Mouse (Mus musculus) right cerebral cortex, postnatal 36 days (tissue): ENCODE results near the gene Tsc22d3.
A peak's percentile ranks its signal among the peaks of the same experiment; 100 is the strongest.
"Not testable (repeated sequence)": the region's sequence is repeated elsewhere in the genome, so short reads cannot be mapped to it uniquely, and the experiment has no call there.

Experiments used
- DNase-seq, 2 experiments: peaks; one replicate each; pipeline ENCODE4 v3.0.0; 2022; ENCODE audit warnings: low spot score in 2 of 2, mixed read lengths in 1 of 2

The Tsc22d3 gene

GRCm38 (mm10) chrX:140565759-140566158, 34.7 kb downstream of the Tsc22d3 start:
- DNase-seq = no peak

DNA sequence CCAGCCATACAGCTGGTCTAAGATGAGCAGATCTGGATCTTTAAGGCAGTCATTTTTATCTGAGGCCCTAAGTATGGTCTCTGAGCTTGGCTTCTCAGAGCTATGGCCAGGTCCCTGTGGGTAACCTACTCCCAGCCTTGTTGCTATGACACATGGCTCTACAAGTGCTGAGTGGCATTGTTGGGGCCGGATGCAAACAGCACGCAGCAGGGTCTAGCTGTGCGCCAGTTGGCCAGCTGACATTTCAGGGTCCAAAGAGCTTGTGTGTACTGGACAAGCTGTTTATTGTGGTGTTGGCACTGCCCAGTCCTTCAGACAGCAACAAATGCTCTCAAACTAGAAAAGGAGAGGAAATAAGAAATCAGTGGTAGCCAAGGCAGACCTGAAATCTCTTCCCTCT, 35.2 kb downstream of the Tsc22d3 start:
- DNase-seq = no peak

DNA sequence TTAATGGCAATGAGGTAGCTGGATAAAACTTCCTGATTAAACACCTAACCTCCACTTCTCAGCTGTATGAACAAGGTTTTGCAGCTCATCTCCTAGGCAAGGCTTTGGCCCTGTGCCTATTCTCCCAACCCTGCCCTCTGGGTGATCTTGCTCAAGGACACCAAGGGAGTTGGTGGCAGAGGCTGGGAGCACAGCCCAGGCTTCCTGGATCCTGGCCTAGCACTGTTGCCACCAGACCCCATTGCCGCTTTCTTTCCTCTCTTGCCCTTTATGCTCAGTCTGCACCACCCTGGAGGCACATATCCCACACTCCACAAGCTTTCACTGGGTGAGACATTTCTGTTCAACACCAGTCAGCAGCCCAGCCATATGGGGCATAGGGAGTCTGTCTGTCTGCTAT, 35.7 kb downstream of the Tsc22d3 start:
- DNase-seq = no peak

- DNase-seq = no peak
These were observed 42.1 kb downstream of the Tsc22d3 start for GRCm38 (mm10) chrX:140558176-140558844.

GRCm38 (mm10) chrX:140555965-140556364, 44.5 kb downstream of the Tsc22d3 start:
- no peak for DNase-seq

GRCm38 (mm10) chrX:140555423-140555822, 45.0 kb downstream of the Tsc22d3 start:
- DNase-seq = no peak

GRCm38 (mm10) chrX:140547660-140548419, 52.6 kb downstream of the Tsc22d3 start:
- no peak for DNase-seq

DNA sequence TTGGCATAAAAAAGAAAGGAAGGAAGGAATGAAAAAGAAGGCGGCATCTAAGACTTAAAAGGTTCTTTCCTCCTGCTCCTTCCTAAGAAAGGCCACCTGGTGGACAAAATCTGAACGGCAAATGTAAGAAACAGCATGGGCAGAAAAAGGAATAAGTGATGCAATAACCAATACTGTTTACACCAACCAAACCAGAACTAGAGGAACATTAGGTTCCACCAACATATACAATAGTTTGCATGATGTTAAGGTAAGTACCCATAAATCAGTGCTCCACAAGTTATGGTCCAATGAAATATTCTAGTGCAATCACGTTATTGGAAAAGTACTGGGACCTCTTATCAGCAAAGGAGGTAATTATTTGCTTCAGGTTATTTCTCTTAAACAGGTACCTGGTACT, 55.7 kb downstream of the Tsc22d3 start:
- no peak for DNase-seq

DNA sequence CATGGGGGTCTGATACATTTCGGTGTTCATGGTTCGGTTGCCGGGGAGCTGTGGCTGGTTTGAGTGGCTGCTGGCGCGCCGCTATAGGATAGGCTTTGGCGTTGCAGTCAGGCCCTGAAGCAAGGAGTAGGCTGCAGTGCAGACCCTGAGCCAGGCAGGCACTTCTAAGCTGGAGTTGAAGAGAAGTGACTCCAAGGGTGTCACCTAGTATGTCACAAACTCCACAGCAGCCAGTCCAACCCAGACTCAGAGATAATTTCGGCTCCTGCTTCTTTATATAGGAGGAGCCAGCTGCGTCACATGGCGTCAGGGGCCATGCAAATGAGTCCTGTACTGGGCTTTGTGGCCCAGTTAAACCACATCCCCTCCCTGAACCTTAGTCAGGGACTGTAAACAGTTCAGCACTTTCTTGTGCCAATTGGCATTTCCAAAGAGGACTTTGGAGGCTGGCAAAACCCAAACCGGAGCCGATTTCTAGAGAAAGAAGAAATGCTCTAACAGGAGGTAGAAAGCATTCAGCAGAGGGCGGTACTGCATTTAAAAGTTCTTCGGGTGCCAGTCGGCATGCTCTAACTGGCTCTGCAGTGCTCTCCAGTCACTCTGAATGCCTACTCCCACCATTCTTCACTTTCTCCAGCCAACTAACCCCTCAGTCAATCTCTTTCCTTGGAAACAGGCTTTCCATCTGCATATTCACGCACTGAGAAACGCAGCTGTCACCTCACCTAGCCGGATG, 57.4 kb downstream of the Tsc22d3 start:
- peak; percentile 60 to 72 for DNase-seq

DNA sequence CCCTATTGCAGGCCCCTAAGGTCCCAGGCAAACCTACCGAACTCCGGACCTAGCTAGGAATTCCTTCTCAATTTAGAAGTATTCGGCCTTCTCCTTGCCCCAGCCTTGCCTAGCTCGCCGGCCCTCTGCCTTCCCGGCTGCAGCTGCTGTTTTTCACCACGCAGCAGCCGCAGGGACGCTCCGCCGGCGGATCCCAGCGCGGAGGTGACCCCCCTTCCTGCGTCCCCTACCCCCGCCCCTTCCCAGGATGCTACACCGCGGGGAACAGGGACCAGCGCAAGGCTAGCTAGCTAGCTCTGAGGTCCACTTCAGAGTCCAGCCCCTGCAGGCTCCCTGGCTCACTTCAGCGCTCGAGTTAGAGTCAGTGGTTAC, 58.0 kb downstream of the Tsc22d3 start:
- DNase-seq = no peak

DNA sequence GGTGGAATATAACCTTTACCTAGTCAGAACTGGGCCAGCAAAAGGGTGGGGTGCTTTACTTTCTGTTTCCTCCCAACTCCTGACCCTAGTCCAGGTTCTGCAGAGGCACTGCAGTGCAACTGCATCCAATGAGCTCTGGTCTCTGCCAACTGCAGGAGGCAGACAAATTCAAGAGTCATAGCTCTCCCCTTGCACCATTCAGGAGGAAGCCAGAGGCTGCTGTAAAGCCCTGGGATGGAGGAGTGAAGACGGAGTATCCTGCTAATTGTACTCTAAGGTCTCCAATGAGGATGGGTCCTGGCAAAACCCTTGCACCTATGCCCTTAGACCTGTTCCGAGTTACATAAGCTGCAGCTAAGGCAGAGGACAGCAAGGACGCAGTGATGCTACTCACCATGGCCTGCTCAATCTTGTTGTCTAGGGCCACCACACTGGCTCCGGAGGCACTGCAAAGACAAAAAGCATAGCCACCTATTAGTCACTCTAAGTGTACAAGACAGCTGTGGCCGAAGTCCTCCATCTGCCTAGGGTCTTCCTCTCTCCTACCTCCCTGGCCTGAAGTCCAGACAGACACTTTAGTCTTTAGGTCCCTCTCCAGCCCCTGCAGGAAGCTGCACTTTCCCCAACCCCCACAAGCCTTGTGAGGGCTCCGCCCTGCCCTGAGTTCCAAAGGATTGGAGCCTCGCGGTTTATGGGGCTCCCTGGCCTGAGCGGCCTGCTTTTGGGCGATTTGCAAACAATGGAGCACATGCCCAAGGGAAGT, 58.6 kb downstream of the Tsc22d3 start:
- DNase-seq = peak in 1 of 2 experiments; percentile 5

- no peak for DNase-seq
These were observed 59.9 kb downstream of the Tsc22d3 start for GRCm38 (mm10) chrX:140540500-140541114.

DNA sequence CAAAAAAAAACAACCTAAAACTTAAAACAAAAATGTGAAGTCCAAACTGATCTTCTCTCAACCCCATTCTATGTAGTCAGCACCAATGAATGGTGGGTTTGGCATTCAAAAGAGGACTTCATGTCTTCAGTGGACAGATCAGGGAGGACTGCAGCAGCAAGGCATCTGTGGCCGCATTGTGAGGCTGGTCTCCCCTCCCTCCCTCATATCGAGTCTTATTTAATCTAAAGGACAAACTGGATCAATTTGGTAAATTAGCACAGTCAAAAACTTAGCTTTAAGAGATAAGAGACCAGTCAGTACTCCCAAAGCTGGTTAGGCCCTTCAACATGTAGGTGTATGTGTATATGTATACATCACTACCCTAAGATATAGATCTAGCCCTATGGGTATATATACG, 60.6 kb downstream of the Tsc22d3 start:
- DNase-seq = not testable (repeated sequence)

GRCm38 (mm10) chrX:140539111-140539680, 61.3 kb downstream of the Tsc22d3 start:
- DNase-seq = no peak

DNA sequence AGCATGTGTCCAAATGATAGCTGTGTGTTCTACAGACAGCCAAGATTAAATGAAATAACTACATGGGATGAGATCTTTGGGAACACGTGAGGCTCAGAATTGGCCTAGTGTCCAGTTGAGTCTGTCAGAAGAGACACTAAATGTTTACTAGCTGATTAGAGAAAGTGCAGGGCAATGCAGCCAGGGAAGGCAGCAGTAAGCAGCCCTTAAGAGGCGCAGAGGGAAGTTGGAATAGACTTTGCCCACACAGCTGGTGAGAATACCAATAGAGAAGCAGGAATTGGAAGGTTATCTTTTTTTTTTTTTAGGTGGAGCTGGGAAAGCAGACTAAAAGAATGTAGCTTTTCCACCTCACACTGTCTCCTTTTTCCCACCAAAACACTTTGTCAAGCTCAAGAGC, 61.8 kb downstream of the Tsc22d3 start:
- DNase-seq = no peak

DNA sequence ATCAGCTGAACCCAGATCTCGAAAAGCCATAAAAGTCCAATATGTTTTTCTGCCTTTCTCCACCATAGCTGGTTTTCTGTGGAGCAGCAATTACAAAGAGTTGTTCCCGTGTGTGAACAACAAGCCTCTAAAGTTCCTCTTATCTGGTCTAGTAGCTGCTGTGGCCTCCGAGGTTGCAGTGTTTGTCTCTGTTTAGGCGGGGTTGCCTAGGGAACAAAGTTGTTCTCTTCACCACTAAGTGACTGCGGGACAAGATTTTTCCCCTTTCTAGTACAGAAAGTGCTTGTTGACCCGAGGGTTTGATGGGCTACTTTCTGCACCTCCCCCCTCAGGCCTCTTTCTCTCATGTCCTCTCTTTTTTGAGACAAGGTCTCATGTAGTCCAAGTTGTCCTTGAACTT, 62.8 kb downstream of the Tsc22d3 start:
- DNase-seq = no peak

DNA sequence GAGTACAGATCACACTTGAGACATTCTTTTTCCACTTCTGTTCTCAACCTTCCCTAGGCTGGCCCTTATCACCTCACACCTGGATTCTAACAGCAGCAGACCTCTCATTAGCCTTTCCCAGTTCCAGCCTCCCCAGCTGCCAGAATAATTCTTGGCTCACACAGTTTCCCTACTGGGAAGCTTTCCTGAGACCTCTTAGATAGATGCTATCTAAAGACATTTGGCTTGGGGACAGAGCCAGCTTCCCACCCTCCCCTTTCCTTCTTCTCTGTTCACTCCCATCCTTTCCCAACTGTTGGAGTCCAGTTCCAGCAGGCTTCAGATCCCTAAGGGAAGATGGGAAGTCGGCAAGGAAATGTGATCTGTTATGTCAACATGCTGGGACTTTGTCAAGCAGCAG, 65.0 kb downstream of the Tsc22d3 start:
- DNase-seq = no peak

DNA sequence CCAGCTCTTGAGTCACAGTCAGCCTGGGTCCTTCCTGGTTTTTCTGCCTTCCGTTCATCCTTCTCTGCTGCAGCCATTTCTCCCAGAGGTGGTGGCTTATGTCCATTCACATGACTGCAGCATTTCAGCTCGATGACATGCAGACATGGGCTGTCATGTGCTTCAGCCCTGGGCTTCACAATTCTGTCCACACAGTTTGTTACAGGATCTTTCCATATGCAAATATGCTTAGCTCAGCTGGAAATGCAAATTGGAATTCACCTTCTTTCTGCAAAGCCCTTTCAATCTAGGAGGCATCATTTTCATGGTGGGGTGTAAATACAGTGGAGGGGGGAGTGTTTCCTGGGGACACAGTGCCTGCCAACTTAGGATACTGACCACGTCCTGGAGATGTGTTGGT, 66.2 kb downstream of the Tsc22d3 start:
- no peak for DNase-seq

DNA sequence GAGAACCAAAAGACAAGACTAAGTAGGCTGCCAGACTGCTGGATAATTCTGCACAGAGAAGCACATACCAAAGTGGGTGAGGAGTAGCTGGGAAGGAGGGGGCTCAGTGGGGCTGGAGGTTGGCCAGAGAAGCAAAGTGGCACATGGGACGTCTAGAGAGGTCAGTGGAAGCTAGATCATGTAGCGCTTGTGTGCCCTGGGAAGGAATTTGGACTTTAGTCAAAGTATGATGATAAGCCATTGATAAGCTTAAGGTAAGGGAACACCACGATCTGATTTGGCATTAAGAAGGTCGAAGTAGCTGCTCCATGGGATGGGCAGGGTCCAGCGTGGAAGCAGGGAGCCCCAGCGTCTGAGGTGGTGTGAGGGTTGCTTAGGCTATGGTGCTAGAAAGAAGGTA, 68.1 kb downstream of the Tsc22d3 start:
- DNase-seq = no peak

GRCm38 (mm10) chrX:140531356-140531755, 69.1 kb downstream of the Tsc22d3 start:
- no peak for DNase-seq

DNA sequence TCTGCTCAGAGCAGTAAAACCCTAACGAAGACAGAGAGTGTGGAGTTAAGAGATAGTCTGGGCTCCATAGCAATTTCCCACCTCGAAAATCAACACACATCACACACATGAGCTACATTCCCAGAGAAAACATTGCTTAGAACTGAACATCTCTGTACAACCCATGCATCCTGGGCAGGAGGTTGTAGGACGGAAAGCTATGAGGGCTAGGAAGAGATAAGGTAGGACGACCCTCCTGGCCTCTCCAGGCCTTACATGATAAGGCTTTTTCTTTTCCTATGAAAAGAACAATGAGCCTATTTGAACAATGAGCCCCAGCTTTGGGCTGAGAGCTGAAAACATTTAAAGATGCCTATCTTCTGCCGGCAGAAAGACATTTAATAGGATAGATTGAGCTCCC, 69.8 kb downstream of the Tsc22d3 start:
- no peak for DNase-seq
